9 mouse cellular contexts compared by ENCODE assay signal in genomic region chr9:4794411-4794810, GRCm38 (mm10). TPM values are rescaled to one million over a fixed set of nuclear protein-coding genes. Genes with fewer than 3 reads are reported as not detected.
DNase-seq lines count a peak whose midpoint lies in the region; ATAC-seq lines count a peak whose summit lies in the region.
"Had no signal": no experiment of that assay in that cellular context is flagged by ENCODE, and none has a peak within 500 bp of the region (broad histone marks: within the 10 kb centered on the region; RNA-seq: fewer than 3 reads in every experiment).

No protein-coding gene starts in this region.

- no peak for ATAC-seq in hindbrain, embryonic 15.5 days (ENCODE audit: low FRiP score, low read depth)
- ATAC-seq in neural tube, embryonic 13.5 days (ENCODE audit: low read depth) = no peak

- peak overlapping the region; percentile 99 for H3K27ac ChIP-seq in hindbrain, embryonic 15.5 days (replicated peaks)
- peak overlapping the region; percentile 96 for H3K27ac ChIP-seq in neural tube, embryonic 13.5 days (replicated peaks)
- H3K27ac ChIP-seq: macrophage had no signal

- peak overlapping the region; percentile 81 for H3K4me2 ChIP-seq in hindbrain, embryonic 15.5 days
- H3K4me2 ChIP-seq in neural tube, embryonic 13.5 days = peak overlapping the region; percentile 73

- peak overlapping the region; percentile 94 for H3K4me3 ChIP-seq in hindbrain, embryonic 15.5 days
- H3K4me3 ChIP-seq in neural tube, embryonic 13.5 days = peak overlapping the region; percentile 77

- H3K4me1 ChIP-seq in hindbrain, embryonic 15.5 days (replicated peaks) = peaks cover 6% of the 10 kb centered on the region; the same call in 1 of the 2 replicates
- H3K4me1 ChIP-seq in neural tube, embryonic 13.5 days (replicated peaks) = peaks cover 6% of the 10 kb centered on the region; the same call in 1 of the 2 replicates

- 24% methylated on average over 10 of the region's 10 CpGs for WGBS in hindbrain, embryonic 15.5 days
- WGBS in neural tube, embryonic 13.5 days = 28% methylated on average over 10 of the region's 10 CpGs

- DNase-seq in kidney, postnatal 10 days = peak; percentile 11
- no peak for DNase-seq in kidney, adult 11 months
- peak; percentile 43 to 55 for DNase-seq in cerebellum, postnatal 36 days
- no peak for DNase-seq in ovary, postnatal 14 days (ENCODE audit: low spot score)
- DNase-seq in adrenal gland, postnatal 10 days = no peak
- no peak for DNase-seq in spleen, postnatal 4 days (ENCODE audit: low spot score in 2 of 2)

- no peaks in the 10 kb centered on the region for H3K36me3 ChIP-seq in hindbrain, embryonic 15.5 days
- no peaks in the 10 kb centered on the region for H3K36me3 ChIP-seq in neural tube, embryonic 13.5 days

- H3K9ac ChIP-seq in hindbrain, embryonic 15.5 days = peak overlapping the region; percentile 95
- H3K9ac ChIP-seq in neural tube, embryonic 13.5 days = peak overlapping the region; percentile 90

- H3K27me3 ChIP-seq in hindbrain, embryonic 15.5 days = no peaks in the 10 kb centered on the region
- H3K27me3 ChIP-seq in neural tube, embryonic 13.5 days = no peaks in the 10 kb centered on the region

- no peaks in the 10 kb centered on the region for H3K9me3 ChIP-seq in hindbrain, embryonic 15.5 days
- H3K9me3 ChIP-seq in neural tube, embryonic 13.5 days = no peaks in the 10 kb centered on the region

RNA-seq across cellular contexts. Expression of gene Gria4, which starts 1.6 kb away (rescaled TPM):
- polyA plus RNA-seq in hindbrain, embryonic 15.5 days (2015; fragmentation: Nextera tagmentation; extraction: Ambion mirVana) = 33.6 and 39.4 TPM in 2 replicates
- polyA plus RNA-seq in neural tube, embryonic 13.5 days (2015; fragmentation: Nextera tagmentation; extraction: Ambion mirVana) = 20.6 and 23.8 TPM in 2 replicates
- total RNA-seq in adrenal gland, postnatal 10 days (2021) = 1 to 10 TPM; 2.0 to 3.9 TPM
- polyA plus RNA-seq: macrophage had no signal

Comparison
In these comparisons a context has a peak if more than half of its experiments do, and no peak if none do; other contexts are left out.
1. DNase-seq: peak in kidney, postnatal 10 days (single experiment) and cerebellum, postnatal 36 days (2 of 2); none in kidney, adult 11 months (single experiment), ovary, postnatal 14 days (single experiment), adrenal gland, postnatal 10 days (single experiment) and spleen, postnatal 4 days (0 of 2).